Mouse (Mus musculus) layer of hippocampus, postnatal 14 days (tissue): ENCODE measurements around the gene Sparcl1. TPM values are rescaled to one million over a fixed set of nuclear protein-coding genes. Genes with fewer than 3 reads are reported as not detected.

Experiments used
- DNase-seq, 2 experiments: peaks; one replicate each; pipeline ENCODE4 v3.0.0; 2021 to 2022; ENCODE audit warnings: low spot score in 2 of 2, mixed read lengths in 1 of 2
- long read RNA-seq, 2 experiments: library from polyadenylated mRNA; stranded (forward); transcript quantifications; one replicate each; pipeline ENCODE4 v2.0.0; 2021
- total RNA-seq, 2 experiments: library from RNA; stranded (reverse); gene quantifications; 2 replicates each; pipeline ENCODE4 v1.2.3; 2021

Gene Sparcl1
- total RNA-seq = 1,000 to 10,000 TPM; 1,351 to 1,429 TPM
- long read RNA-seq, experiment 1, transcript Sparcl1-201 (11 exons, 2,759 nt) = major isoform, 1,446 of 1,612 reads
- long read RNA-seq, experiment 1, partial matches to known transcripts = 107 of 1,612 reads
- long read RNA-seq, experiment 1, other reads (novel, unspliced or antisense) = 59 of 1,612 reads
- long read RNA-seq, experiment 2, transcript Sparcl1-201 (11 exons, 2,759 nt) = major isoform, 1,394 of 1,625 reads
- long read RNA-seq, experiment 2, partial matches to known transcripts = 178 of 1,625 reads
- long read RNA-seq, experiment 2, other reads (novel, unspliced or antisense) = 52 of 1,625 reads

DNA sequence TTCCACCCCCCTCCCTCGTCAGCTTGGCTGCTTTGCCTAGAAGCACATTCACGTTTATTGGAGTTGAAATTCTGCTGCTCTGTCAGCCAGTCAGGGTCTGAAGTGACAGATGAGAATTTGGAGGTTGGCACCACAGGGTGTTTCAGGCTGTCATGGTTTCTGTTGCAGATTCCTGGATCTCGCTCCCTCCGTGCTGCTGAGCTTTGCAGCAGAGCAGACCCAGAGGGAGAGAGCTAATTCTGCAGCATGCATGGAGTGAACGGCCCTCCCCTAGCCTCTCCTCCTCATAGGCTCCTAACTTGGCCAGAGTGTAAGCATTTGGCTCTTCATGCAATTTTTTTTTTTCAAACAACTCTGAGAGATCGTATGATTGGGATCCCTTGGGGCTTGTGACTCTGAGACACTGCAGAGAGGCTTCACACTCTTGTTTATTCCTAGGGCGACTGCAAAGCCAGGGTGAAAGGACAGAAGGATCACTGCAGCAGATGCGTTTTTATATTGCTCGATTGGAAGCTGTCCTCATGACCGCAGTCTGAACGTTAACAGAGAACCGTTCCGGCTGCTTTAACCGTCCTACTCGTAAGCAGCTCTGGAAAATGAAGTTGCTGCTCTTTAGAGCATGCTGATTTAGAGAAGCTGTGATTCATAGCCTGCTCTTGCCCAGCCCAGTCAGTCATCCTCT lies at the start of gene Sparcl1:
TSS of gene Sparcl1 (minus strand) at position 243 of the 682 bp plus-strand sequence.
- peak; percentile 75 to 88 for DNase-seq

DNA sequence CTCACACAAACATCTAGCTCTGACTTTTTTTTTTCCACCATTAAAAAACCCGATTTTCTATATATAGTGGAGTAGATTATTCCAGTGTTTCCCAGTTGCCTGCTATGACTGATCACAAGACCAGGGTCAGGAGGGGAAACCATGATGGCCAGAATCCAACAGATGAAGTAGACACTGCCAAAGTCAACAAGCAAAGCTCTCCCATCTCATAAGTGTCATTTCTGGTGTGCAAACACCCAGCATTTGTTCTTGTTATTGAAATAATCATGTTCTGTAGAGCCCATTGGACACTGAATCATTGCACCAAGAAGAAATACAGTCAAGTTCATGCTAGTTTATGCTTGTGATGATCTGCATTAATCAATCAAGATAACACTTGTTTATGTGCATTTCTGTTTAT lies 47.9 kb upstream of the Sparcl1 start:
- DNase-seq = no peak

DNA sequence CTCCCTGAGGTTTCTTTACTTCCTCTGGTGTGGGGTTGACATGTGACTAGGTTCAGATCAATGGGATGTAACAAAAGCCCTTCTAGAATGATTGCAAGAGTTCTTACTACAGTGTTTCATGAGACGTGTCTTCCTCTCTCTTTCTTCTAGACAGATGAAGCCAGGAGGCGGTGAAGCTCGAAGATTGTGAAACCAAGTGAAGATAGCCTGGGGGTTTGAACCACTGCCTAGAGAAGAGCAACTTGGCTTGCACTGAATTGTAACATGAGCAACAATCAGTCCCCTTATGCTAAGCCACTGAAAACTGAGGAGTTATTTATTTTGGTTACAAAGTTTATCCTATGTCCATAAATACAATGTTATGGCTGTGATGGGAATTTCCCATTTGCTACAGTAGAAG lies 47.0 kb upstream of the Sparcl1 start:
- DNase-seq = no peak

DNA sequence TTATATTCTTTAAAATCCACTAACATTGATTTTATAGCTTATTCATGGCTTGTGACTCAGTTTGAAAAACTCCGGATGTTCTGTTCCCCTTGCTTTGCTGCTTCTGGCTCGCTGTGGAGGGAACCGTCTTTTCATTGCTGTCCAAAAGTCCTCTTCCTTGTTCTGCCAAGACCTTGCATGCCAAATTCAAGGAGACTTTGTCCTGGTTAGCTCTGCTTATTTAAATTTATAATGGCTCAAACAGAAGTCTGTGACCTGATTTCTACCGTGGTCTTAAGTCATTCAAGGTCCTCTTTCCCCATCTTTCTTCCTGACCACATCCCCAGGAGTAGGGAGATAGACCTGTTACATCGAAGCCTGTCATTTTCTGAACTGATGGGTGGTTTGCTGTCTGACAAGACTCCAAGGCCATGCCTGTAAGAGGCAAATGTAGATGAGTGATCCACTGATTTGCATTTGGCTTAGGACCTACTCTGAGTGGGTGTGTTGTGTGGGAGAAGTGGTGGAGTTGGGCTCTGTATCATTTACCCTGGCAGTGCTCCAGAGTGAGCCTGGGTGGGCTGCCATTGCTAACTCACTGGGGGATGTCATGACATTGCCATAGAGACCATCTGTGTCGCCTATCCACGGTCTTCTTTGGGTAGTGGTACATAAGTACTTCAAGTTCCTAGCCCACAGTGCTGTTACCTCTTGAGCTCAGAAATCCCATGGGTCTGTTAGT lies 45.0 kb upstream of the Sparcl1 start:
- peak; percentile 65 to 80 for DNase-seq

DNA sequence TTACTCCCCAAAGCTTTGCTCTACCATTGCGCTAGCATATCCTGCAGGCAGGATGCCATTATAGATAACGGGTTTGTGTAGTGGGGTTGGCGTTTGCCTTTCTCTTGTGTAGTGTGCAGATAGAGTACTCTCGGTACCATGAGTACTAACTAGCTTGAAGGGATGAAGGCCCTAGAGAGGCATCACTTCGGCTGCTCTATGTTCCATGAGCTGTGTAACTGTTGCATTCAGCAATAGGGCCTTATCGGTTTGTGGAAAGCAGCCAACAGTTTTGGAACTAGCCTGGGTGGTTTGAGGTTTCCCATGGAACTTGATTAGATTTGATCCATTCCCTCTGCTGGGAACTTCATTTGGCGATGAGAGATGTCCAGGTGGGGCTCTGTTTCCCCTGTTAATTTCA lies 44.2 kb upstream of the Sparcl1 start:
- DNase-seq = no peak

DNA sequence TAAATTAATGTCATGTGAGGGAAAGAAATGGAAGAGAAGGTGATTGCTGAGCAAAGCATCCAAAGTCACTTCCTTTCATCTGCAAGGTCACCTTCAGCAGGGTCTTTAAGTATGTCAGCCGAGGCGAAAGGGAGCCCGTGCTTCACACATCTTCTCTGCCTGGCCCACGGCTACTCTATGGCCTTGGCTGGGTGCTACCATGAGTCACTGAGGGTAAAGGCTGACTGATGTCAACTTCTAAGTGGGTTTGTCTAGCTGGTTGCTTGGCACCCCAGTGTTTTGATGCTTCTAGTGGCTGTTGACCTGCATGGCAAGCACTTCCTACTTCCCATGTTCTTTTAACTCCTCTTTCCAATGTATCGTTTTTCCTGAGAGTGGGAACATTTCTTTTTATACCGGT lies 36.7 kb upstream of the Sparcl1 start:
- DNase-seq = no peak

DNA sequence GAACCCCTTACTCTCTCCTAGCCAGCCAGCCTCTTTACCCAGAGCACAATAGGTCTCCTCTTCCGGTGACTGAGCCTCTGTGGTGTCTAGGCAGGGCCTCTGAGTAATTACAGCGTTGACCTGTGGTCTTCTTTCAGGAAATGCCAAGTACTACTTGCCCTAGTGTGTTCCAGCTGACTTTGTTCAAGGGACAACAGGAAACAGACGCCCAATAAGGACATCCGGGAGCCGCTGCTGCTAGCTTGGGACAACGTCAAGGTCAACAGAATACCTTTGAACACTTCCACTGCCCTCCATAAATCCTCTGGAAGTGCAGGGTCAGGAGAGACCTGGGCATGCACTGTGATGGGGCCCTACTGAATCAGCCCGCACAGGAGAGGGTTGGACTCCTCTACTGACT lies 35.8 kb upstream of the Sparcl1 start:
- DNase-seq = no peak

DNA sequence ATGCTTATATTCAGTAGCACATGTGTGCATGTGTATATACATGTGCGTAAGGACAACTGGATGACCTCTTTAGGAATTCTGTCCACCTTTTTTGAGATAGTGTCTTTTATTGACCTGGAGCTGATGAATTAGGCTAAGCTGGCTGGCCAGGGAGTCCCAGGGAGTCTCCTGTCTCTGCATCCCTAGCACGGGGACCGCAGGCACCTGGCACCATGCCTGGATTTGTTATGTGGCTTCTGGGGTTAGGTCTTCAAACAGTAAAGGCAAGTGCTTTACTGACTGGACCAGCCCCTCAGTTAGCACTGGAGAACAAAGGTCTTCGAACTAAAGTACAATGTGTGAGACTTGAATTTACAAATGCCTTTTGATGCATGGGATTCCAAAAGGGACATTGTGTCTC lies 30.5 kb upstream of the Sparcl1 start:
- DNase-seq = no peak

DNA sequence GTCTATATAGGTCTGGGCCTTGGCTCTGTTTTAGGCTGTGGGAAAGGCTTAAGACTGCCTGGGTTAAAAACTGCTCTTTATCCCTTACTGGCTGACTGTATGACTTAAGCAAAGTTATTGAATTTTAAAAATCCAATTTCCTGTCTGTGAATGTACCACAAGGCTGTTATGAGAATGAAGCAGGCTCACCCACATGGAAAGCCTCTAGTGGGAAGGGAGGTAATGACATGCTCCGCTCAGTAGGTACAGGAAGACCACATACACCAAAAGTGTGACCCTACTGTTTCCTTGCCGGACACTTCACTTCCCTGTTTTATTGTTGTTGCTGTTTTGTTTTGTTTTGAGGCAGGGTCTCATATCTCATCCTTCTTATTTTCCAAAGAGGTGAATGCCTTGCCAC lies 27.5 kb upstream of the Sparcl1 start:
- no peak for DNase-seq

DNA sequence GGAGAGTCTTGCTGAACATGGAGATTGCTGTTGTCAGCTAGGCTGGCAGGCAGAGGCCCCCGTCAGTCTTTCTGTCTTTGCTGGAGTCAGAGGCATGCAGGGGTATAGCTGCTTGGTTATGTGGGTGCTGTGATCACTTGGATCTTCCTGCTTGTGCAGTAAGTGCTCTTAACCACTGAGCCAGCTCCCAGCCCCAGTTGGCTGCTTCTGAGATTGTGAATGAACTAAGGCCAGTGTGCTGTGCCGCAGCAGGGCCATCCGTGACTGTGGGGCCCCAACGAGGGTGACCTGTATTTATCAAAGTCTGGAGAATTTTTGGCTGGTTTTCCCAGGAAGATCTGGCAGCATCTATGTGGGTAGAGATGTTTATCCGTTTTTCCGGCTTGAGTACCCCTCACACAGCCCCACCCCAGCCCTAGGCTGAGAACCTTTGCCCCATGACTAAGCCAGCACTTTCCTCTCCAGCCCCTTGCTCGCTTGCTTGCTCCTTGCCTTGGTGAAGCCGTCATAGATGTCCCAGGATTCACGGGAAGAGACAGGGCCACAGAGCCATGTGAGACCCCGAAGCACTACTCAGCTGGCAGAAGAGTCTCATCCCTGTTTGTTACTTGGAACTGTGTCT lies 24.5 kb upstream of the Sparcl1 start:
- no peak for DNase-seq

DNA sequence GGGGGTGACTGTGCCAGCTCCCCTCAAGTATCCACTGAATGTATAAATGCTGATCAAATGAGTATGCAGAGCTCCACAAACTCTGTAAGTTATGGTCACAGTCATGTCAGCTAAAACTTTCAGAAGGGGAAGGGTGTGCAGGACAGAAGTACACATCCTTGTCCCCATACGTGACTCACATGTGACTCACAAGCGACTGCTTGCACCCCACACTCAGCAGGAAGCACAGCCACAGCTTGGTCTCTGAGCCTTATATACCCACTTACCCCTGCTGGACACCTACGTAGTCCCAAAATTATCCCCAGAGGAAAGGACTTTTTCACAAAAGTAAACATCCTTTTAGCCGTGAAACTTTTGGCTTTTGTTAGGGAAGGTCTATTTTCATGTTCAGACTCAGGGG lies 20.2 kb upstream of the Sparcl1 start:
- DNase-seq = no peak

DNA sequence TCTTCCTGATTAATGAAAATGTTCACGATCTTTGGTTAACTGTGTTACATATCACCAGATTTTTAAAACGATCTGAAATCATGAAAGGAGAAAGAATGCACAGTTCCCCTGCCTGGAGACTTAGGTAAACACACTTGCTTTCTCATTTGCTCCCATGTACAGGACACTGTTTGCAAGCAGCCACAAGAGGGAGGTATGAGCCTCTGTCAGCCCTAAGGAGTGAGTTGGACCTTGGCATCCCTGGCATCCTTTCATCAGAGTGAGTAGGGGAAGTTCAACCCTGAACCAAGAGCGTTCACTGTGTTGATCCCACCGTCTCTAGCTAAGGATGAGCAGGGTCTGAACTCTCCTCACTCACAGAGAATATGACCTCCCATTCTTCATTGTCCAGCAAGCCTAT lies 18.0 kb upstream of the Sparcl1 start:
- no peak for DNase-seq

DNA sequence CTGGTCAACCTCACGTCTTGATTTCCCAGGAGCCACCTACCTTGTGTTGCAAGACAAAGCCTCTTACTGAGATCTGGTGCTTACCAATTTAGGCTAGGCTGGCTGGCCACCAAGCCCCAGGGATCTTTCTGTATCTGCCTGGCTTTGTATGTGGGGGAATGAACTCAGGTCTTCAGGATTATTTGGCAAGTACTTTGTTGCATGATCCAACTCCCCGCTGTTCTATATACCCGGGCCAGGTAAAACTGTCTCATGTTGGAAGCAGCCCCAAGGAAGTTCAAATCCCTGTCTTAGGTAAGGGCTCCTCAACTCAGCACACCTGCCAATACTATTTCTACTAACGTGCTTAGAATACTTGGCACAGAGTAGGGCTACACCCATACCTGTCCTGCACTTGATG lies 17.4 kb upstream of the Sparcl1 start:
- DNase-seq = no peak

DNA sequence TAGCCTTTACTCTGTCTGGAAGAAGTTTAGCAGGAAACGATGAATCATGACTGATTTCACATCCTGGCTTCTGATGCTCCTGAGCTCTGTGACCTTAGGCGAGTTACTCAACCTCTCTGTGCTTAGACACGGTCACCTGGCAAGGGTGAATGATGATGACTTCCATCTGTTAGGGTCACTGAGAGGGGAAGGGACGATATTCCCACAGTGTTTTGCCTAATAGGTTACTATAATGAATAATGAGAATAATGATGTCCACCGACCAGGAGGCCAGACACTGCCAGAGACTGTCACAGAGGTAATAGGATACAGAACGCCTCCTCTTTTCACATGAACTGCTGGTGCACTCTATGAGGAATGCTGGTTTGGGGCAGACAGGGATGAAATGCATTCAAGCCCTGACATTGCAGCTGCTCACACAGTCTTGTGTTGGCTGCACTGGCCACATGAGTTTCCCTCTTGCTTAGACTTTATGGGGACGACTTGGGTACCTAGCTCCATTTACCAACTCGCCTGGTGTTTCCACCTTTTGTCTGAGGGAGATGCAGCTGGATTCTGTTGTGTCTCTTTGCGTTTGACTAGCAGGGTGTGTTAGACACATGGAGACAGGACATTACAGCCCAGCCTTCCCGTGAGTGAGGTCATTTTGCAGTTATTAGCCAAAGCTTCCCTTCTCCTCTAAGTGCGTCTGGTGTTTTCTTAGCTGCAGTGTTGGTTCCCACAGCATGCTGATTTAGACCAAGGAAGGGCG lies 14.9 kb upstream of the Sparcl1 start:
- DNase-seq = no peak

DNA sequence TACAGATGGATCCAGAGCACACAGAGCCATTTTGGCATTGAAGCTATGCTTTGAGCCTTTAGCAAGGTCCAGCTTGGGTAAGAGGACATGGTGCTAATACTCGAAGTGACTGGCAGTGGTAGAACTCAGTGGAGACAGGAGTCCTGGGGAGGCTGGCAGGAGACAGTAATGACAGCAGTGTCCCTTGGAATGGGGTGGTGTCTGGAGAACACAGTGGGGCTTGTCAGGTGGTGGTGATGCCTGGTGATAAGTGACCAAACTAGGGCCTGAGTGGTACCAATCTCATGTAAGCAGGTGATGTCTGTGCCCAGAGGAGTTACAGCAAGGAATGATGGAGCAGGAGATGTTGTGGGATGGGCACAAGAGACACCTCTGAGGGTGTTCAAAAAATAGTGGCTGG lies 13.8 kb upstream of the Sparcl1 start:
- no peak for DNase-seq

DNA sequence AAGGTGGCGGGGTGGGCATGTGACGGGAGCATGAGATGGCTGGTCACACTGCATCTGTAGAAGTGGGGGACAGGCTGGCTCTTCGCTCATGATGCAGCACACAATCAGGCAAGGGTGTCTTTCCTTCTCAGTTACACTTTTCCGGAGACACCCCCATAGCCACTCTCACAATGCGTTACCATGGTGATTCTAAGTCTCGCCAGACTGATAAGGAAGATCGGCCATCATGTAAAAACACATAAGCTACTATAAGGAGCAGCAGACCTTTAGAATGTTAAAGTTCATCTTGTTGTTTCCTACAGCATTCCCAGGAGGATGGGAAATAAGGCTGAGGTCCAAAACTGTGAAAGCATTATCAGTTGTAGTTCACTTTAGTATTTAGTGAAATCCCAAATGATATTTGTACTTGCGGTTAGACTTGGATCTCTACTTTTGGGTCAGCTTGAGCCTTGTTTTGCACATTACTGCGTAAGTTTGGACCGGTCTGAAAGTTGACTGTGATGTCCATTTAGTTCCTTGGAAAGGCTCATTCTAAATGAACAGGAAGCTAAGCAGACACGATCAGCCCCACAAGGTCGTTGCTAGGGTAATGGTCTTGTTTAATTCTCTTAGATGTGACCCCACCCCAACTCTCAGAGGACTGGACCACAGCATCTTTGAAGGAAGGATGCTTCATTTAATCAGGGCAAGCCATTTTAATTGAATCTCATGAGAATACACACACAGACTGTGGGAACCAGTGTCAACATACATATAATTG lies 13.2 kb upstream of the Sparcl1 start:
- no peak for DNase-seq

DNA sequence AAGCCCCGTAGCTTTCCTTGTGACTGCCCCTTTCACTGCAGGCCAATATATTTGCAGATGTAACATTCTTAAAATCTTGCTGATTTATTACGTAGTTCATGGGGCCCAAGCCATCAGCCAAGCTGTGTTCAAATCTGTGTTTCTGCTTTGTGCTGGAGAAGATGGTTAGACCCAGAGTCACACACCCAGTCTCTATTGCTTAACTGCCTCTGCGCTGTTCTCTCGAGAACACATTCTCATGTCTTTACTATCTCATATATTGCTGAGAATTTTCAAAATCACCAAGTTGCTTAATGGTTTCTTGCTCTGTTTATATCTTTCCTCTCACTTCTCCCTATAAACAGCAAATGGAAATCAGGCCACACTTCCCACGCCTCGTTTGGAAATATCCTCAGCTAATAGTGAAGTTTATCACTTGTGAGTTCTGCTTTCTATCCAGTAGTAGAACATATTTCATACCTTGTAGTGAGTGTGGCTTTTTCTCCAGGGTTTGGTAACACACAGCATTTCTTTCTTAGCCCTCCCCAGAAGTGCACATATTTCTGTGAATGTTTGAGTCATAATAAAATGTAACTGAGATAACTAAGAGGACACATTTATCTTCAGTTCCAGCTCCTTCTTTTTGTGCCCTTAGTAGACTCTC lies 10.6 kb upstream of the Sparcl1 start:
- no peak for DNase-seq

DNA sequence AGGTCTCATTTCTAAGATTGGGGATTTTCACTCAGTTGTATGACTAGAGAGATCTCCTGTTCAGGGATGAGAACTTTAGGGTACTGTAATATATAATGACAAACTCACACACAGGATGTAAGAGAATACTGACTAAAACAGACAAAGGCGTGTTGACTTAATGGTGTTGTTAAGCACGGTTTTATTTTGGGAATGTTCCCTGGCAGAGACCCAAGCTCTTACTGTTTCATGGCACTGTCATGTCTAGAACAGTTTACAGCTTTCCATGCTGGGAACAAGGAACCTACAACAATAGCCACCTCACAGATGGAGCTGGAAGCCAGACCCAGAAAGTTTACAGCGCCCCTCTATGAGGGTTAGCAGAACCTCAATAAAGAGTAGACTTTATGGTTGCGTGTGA lies 2.4 kb upstream of the Sparcl1 start:
- DNase-seq = no peak

DNA sequence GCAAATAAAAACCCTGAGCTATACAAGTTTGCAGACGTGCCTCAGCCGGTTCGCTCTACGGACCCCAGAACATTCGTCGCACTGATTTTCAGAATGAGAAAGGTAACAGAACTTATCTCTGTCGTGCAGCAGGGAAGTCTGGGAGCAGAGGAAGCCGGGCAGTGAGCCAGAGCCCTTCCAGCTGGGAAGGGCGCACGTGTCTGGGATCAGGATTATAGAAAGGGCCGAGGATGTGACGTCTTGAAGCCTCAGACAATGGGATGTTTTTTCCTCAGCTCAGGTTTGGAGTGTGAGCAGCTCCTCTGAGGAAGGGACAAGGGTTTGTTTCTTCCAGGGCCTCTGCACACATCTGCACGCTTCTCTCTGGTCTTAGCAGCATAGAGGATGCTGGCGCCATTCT lies 1.6 kb upstream of the Sparcl1 start:
- DNase-seq = no peak

DNA sequence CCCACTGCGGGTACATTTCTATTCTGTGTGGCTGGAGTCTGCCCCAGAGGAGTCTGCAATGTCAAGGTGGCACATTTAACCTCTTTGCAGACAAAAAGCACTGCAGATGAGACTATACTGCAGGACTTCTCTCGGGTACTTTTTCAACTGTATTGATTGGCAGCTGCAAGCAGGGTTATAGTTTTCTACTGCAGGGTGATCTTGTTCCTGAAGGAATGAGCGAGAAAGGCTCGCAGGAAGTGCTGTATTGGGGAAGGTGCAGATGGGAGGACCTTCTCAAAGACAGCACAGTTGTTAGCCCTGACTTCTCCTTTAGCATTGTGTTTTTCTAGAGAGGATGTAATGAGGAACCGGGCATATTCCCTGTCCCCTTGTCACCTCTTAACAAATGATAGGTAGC lies 1.0 kb downstream of the Sparcl1 start:
- DNase-seq = no peak
